Mouse (Mus musculus): ENCODE results near the gene Grik4. TPM values are rescaled to one million over a fixed set of nuclear protein-coding genes. Genes with fewer than 3 reads are reported as not detected.
"Not testable (repeated sequence)": the region's sequence is repeated elsewhere in the genome, so short reads cannot be mapped to it uniquely, and the experiment has no call there.

The Grik4 gene
- 0.19 and 0.24 TPM in 2 replicates for polyA plus RNA-seq (2015; fragmentation: Nextera tagmentation; extraction: Ambion mirVana)

DNA sequence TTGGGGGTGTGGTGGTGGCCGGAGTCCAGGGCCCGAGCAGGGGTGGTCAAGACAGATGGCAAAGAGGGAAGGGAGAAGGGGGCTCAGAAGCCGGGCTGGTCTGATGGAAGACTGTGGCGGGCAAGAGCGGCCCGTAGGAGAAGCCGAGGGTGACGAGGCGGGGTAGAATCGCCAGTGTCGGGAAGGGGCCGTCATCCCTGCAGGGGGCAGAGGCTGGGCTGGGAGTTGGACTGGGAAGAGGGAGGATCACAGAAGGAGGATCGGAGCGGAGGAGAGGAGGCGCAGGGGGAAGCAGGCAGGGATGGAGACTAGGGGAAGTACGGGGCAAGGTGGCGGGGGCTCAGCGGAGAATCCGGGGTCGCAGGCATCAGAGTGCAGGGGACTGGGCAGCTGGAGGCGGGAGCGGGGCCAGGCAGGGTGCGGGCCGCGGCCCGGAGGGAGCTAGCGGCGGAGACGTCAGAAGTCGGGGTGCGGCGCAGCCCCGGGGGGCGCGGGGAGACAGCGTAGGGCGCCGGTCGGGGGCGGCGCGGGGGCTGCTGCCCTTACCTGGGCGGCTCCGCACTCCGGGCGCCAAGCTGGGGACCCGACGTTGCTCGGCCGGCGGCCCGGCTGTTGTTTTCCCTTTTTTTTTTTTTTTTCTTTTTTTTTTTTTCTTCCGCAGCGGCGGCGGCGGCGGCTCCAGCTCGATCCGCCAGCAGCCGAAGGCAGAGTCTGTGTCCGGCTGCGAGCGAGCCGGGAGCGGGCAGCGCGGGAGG is at the start of gene Grik4:
Grik4 (minus strand) TSS at position 713 of the 755 bp plus-strand sequence.
- H3K4me2 ChIP-seq (ENCODE audit: low read depth, low read length), result peak within 1 kb of the TSS; percentile 88
- H3K27me3 ChIP-seq (ENCODE audit: control insufficient read depth, insufficient read depth, low read length), result peaks cover 36% of the 10 kb centered on the region
- peak; percentile 79 for ATAC-seq (replicated peaks; ENCODE audit: extremely low read depth, insufficient read depth, low FRiP score)
- WGBS, result under 1% methylated on average over 47 of the region's 68 CpGs
- H3K36me3 ChIP-seq (ENCODE audit: control insufficient read depth, insufficient read depth), result no peaks in the 10 kb centered on the region
- no peak within 1 kb of the TSS for H3K27ac ChIP-seq (ENCODE audit: low read length)
- H3K4me1 ChIP-seq (ENCODE audit: control insufficient read depth, insufficient read depth, low read length), result no peaks in the 10 kb centered on the region
- no peaks in the 10 kb centered on the region for H3K9me3 ChIP-seq (replicated peaks; ENCODE audit: control insufficient read depth, low read length)
- H3K9ac ChIP-seq (ENCODE audit: low read length), result peak within 1 kb of the TSS; percentile 67
- H3K4me3 ChIP-seq (ENCODE audit: low read length), result peak within 1 kb of the TSS; percentile 63

DNA sequence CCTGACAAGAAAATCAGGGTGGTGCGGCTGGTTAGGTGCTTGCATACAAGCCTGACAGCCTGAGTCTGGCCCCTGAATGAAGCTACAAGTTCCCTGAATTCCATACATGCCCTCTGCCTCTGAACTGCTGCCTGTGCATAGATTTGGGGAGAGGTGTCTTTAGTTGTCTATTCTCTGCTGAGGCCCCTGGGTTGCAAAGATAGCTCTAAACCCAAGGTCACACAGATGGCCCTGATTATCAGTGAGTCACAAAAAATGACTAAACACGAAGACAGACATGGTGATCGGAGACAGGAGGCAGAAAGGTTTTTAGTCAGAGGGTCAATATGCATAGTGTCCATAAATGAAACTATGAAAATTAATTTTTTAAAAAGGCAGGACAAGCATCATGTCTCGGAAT is 49.4 kb upstream of the Grik4 start:
- H3K36me3 ChIP-seq (ENCODE audit: control insufficient read depth, insufficient read depth), result peaks cover 65% of the 10 kb centered on the region
- no peaks in the 10 kb centered on the region for H3K9me3 ChIP-seq (replicated peaks; ENCODE audit: control insufficient read depth, low read length)
- no peak overlapping the region for H3K9ac ChIP-seq (ENCODE audit: low read length)
- no peak overlapping the region for H3K27ac ChIP-seq (ENCODE audit: low read length)
- H3K27me3 ChIP-seq (ENCODE audit: control insufficient read depth, insufficient read depth, low read length), result no peaks in the 10 kb centered on the region
- H3K4me1 ChIP-seq (ENCODE audit: control insufficient read depth, insufficient read depth, low read length), result no peaks in the 10 kb centered on the region
- ATAC-seq (replicated peaks; ENCODE audit: extremely low read depth, insufficient read depth, low FRiP score), result no peak
- H3K4me3 ChIP-seq (ENCODE audit: low read length), result no peak overlapping the region
- 64% methylated on average over 4 of the region's 4 CpGs for WGBS
- no peak overlapping the region for H3K4me2 ChIP-seq (ENCODE audit: low read depth, low read length)

DNA sequence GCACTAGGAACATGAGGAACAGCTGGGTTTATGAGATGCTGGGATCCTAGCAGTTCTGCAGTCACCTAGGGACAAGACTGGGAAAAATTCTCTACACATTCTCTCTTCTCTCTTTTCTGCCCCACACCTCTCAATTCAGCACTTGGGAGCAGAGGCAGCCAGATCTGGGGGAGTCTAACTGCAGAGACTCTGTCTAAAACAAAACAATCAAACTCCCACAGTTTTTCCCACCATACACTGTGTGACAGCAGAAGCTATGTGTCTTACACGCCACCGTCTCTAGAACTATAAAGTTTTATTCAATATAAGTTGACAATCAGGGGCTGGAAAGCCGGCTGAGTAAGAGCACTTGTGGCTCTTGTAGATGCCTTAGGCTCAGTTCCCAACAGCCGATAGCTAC is 43.7 kb upstream of the Grik4 start:
- Histone ChIP-seq H3K4me1 (ENCODE audit: control insufficient read depth, insufficient read depth, low read length) (no peaks in the 10 kb centered on the region), H3K27me3 (ENCODE audit: control insufficient read depth, insufficient read depth, low read length) (no peaks in the 10 kb centered on the region), H3K4me2 (ENCODE audit: low read depth, low read length) (no peak overlapping the region), H3K4me3 (ENCODE audit: low read length) (no peak overlapping the region), H3K27ac (ENCODE audit: low read length) (no peak overlapping the region), H3K9ac (ENCODE audit: low read length) (no peak overlapping the region), H3K9me3 (replicated peaks; ENCODE audit: control insufficient read depth, low read length) (no peaks in the 10 kb centered on the region), H3K36me3 (ENCODE audit: control insufficient read depth, insufficient read depth) (peaks cover 47% of the 10 kb centered on the region)
- WGBS, result 82% methylated on average over 4 of the region's 4 CpGs
- ATAC-seq (replicated peaks; ENCODE audit: extremely low read depth, insufficient read depth, low FRiP score), result no peak

DNA sequence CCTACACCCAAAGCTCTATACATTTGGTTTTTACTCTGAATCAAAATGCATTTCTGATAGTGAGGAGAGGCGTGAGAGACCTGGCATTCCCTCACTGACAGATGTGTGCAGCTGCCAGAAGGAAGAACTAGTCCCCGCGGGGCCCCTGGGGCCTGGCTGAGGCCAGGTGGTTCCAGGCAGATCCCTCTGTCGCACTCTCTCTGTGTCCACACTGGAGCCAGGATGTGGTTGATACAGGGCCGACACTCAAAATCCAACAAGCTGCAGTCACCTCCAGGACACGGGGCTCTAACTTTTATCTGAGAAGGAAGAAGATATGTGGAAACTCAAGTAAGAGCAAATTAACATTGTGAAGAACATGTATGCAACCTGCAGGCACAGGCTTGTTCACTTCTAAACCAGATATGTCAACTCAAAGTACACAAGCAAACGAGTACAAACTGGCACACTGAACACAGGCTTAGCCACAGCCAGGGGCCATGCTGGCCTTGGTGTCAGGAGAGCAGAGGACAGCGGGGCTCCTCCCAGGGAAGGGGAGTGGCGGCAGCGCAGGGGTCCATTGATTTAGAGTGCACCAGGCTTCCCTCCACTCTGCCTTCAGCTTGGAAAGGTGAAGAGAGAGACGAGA is 24.7 kb upstream of the Grik4 start:
- Histone ChIP-seq H3K4me2 (ENCODE audit: low read depth, low read length) (no peak overlapping the region), H3K4me1 (ENCODE audit: control insufficient read depth, insufficient read depth, low read length) (no peaks in the 10 kb centered on the region), H3K9ac (ENCODE audit: low read length) (no peak overlapping the region), H3K36me3 (ENCODE audit: control insufficient read depth, insufficient read depth) (peaks cover 58% of the 10 kb centered on the region), H3K9me3 (replicated peaks; ENCODE audit: control insufficient read depth, low read length) (no peaks in the 10 kb centered on the region), H3K27me3 (ENCODE audit: control insufficient read depth, insufficient read depth, low read length) (no peaks in the 10 kb centered on the region), H3K4me3 (ENCODE audit: low read length) (no peak overlapping the region), H3K27ac (ENCODE audit: low read length) (no peak overlapping the region)
- 62% methylated on average over 11 of the region's 11 CpGs for WGBS
- ATAC-seq (replicated peaks; ENCODE audit: extremely low read depth, insufficient read depth, low FRiP score), result no peak

DNA sequence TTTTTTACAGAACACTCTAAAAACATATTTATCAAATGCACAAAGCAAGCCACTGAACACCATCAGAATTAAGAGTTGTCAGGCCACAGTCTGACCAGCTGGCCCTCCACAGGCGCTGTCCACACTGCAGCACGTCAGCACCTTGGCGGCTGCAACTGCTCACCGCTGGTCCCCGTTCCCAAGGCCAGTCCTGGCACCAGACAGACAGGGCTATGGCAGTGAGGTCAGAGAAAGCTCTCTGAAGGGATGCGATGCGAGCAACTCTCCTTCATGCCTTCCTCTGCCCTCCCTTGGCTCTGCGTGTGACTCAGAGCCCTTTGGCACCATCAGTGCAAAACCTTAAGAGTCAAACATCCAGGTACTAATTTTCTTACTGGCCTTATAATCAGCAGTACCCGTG is 23.4 kb upstream of the Grik4 start:
- no peak overlapping the region for H3K9ac ChIP-seq (ENCODE audit: low read length)
- H3K4me1 ChIP-seq (ENCODE audit: control insufficient read depth, insufficient read depth, low read length), result no peaks in the 10 kb centered on the region
- H3K36me3 ChIP-seq (ENCODE audit: control insufficient read depth, insufficient read depth), result peaks cover 50% of the 10 kb centered on the region
- H3K4me2 ChIP-seq (ENCODE audit: low read depth, low read length), result no peak overlapping the region
- 65% methylated on average over 9 of the region's 9 CpGs for WGBS
- ATAC-seq (replicated peaks; ENCODE audit: extremely low read depth, insufficient read depth, low FRiP score), result no peak
- no peaks in the 10 kb centered on the region for H3K27me3 ChIP-seq (ENCODE audit: control insufficient read depth, insufficient read depth, low read length)
- no peak overlapping the region for H3K4me3 ChIP-seq (ENCODE audit: low read length)
- no peaks in the 10 kb centered on the region for H3K9me3 ChIP-seq (replicated peaks; ENCODE audit: control insufficient read depth, low read length)
- no peak overlapping the region for H3K27ac ChIP-seq (ENCODE audit: low read length)

DNA sequence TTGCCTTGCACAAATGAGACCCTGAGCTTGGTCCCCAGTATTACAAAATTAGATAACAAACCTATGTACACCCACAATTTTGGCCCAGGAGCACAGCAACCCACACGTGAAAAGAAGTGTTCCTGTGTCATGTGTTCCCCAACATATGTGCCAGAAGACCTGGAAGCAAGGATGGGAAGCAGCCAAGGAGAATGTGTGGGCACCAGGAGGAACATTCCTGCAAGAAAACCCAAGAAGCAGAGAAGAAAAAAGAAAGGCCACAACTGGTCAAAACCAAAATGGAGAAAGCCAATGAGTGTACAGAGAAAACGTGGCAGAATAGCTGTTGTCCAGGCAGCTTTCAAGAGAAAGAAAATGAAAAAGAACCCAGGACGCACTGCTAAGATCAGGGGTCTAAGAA is 20.5 kb upstream of the Grik4 start:
- H3K4me1 ChIP-seq (ENCODE audit: control insufficient read depth, insufficient read depth, low read length); ATAC-seq (replicated peaks; ENCODE audit: extremely low read depth, insufficient read depth, low FRiP score); H3K27ac ChIP-seq (ENCODE audit: low read length); H3K27me3 ChIP-seq (ENCODE audit: control insufficient read depth, insufficient read depth, low read length); H3K9ac ChIP-seq (ENCODE audit: low read length); H3K4me3 ChIP-seq (ENCODE audit: low read length); H3K4me2 ChIP-seq (ENCODE audit: low read depth, low read length); H3K9me3 ChIP-seq (replicated peaks; ENCODE audit: control insufficient read depth, low read length): not testable (repeated sequence)
- 86% methylated on average over 3 of the region's 3 CpGs for WGBS
- H3K36me3 ChIP-seq (ENCODE audit: control insufficient read depth, insufficient read depth), result peaks cover 26% of the 10 kb centered on the region

DNA sequence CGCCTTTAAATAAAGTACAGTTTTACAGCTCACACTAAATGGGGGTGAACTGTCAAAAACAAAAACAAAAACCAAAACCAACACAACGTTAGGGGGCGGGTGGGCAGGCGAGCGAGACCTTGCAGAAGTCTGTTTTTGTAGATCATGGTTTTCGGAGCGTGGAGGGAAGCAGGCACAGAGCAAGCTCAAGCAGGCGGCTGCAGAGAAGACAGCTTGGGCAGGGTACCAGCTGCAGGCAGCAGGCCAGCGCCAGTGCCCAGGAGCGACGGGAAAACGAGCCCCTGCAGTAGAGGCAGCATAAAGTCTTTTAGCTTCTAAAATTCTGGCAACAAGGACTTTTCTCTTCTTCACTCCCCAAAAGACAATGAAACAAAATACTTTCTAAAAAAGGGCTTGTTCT is 20.1 kb upstream of the Grik4 start:
- no peaks in the 10 kb centered on the region for H3K9me3 ChIP-seq (replicated peaks; ENCODE audit: control insufficient read depth, low read length)
- no peaks in the 10 kb centered on the region for H3K27me3 ChIP-seq (ENCODE audit: control insufficient read depth, insufficient read depth, low read length)
- peaks cover 23% of the 10 kb centered on the region for H3K36me3 ChIP-seq (ENCODE audit: control insufficient read depth, insufficient read depth)
- H3K4me2 ChIP-seq (ENCODE audit: low read depth, low read length), result no peak overlapping the region
- ATAC-seq (replicated peaks; ENCODE audit: extremely low read depth, insufficient read depth, low FRiP score), result no peak
- H3K27ac ChIP-seq (ENCODE audit: low read length), result no peak overlapping the region
- no peak overlapping the region for H3K4me3 ChIP-seq (ENCODE audit: low read length)
- no peak overlapping the region for H3K9ac ChIP-seq (ENCODE audit: low read length)
- no peaks in the 10 kb centered on the region for H3K4me1 ChIP-seq (ENCODE audit: control insufficient read depth, insufficient read depth, low read length)
- WGBS, result 84% methylated on average over 12 of the region's 12 CpGs

DNA sequence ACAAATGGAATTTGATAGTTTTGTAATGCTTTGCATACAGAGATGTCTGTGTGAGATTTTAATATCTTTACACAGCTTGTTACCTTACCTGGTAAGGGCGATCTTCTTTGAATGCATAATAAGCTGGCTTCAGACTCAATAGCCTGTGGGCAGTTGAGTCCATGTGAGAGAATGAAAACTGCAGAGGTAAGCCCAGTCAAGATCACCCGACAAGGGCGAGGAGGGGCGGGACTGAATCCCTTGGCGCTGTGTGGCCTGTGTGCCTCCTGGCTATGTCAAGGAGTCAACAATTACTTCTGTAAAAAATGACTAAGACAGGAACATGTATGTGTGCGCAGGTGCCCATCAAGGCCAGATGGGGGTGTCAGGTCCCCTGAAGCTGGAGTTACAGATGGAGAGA is 18.2 kb upstream of the Grik4 start:
- Histone ChIP-seq H3K27ac (ENCODE audit: low read length) (no peak overlapping the region), H3K36me3 (ENCODE audit: control insufficient read depth, insufficient read depth) (peaks cover 12% of the 10 kb centered on the region), H3K9ac (ENCODE audit: low read length) (no peak overlapping the region), H3K4me3 (ENCODE audit: low read length) (no peak overlapping the region), H3K27me3 (ENCODE audit: control insufficient read depth, insufficient read depth, low read length) (no peaks in the 10 kb centered on the region), H3K4me2 (ENCODE audit: low read depth, low read length) (no peak overlapping the region), H3K9me3 (replicated peaks; ENCODE audit: control insufficient read depth, low read length) (no peaks in the 10 kb centered on the region), H3K4me1 (ENCODE audit: control insufficient read depth, insufficient read depth, low read length) (no peaks in the 10 kb centered on the region)
- ATAC-seq (replicated peaks; ENCODE audit: extremely low read depth, insufficient read depth, low FRiP score), result no peak
- WGBS, result 80% methylated on average over 6 of the region's 6 CpGs

DNA sequence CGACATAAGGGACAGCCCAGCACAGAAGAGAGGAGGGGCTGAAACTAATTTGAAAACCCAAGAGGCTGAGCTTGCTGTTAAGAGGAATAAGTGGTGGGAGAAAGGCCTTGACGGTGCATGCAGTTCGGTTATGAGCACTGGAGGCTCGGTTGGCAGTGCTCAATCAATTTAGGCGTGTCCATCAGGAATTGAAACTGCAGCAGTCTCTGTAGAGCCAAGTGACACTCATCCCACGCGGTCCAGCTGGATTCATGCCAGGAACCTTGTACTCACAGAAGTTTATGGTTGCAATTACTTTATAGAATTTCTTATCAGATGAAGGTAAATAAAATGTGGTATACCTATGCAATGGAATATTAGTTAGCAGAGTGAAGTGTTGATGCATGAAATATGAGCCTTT is 14.1 kb upstream of the Grik4 start:
- no peaks in the 10 kb centered on the region for H3K4me1 ChIP-seq (ENCODE audit: control insufficient read depth, insufficient read depth, low read length)
- no peak for ATAC-seq (replicated peaks; ENCODE audit: extremely low read depth, insufficient read depth, low FRiP score)
- no peak overlapping the region for H3K27ac ChIP-seq (ENCODE audit: low read length)
- H3K9ac ChIP-seq (ENCODE audit: low read length), result no peak overlapping the region
- H3K4me2 ChIP-seq (ENCODE audit: low read depth, low read length), result no peak overlapping the region
- H3K4me3 ChIP-seq (ENCODE audit: low read length), result no peak overlapping the region
- 0 out of 2 replicates have a peak, but pooled peaks cover 2% of the 10 kb centered on the region for H3K27me3 ChIP-seq (ENCODE audit: control insufficient read depth, insufficient read depth, low read length)
- WGBS, result 64% methylated on average over 7 of the region's 7 CpGs
- peaks cover 5% of the 10 kb centered on the region for H3K9me3 ChIP-seq (replicated peaks; ENCODE audit: control insufficient read depth, low read length)
- no peaks in the 10 kb centered on the region for H3K36me3 ChIP-seq (ENCODE audit: control insufficient read depth, insufficient read depth)
